Mouse (Mus musculus) testis, adult 2 months (tissue): ENCODE measurements around the gene Arl6ip4. TPM values are rescaled to one million over a fixed set of nuclear protein-coding genes. Genes with fewer than 3 reads are reported as not detected.

Source experiments
- H3K27ac ChIP-seq: fragments of 200-500 bp; 2 replicates; pipeline ENCODE4 v1.5.1; 2012; ENCODE audit warnings: low read depth, low read length; ENCODE audit not compliant: control insufficient read depth, insufficient read depth
- H3K27me3 ChIP-seq: fragments of 200-500 bp; 2 replicates; pipeline ENCODE4 v1.6.1; 2012; ENCODE audit warnings: mild to moderate bottlenecking, low read length, moderate library complexity; ENCODE audit not compliant: control insufficient read depth, insufficient read depth
- H3K36me3 ChIP-seq: fragments of 200-500 bp; 2 replicates; pipeline ENCODE4 v1.6.1; 2012; ENCODE audit warnings: mild to moderate bottlenecking, low read length; ENCODE audit not compliant: control insufficient read depth, insufficient read depth
- H3K4me1 ChIP-seq: fragments of 200-500 bp; 2 replicates; pipeline ENCODE4 v1.6.1; 2012; ENCODE audit warnings: low read length; ENCODE audit not compliant: control insufficient read depth, insufficient read depth
- H3K4me3 ChIP-seq: fragments of 200-500 bp; 2 replicates; pipeline ENCODE4 v1.5.1; 2012; ENCODE audit warnings: low read depth, mild to moderate bottlenecking, low read length, moderate library complexity, mixed read lengths; ENCODE audit not compliant: control insufficient read depth
- CTCF ChIP-seq: fragments of 200-500 bp; IDR thresholded peaks from 2 replicates; pipeline ENCODE4 v1.5.1; 2012; ENCODE audit warnings: low read depth, mild to moderate bottlenecking, inconsistent platforms, low read length, moderate library complexity; ENCODE audit not compliant: control insufficient read depth, insufficient read depth, insufficient replicate concordance
- POLR2A ChIP-seq: fragments of 200-500 bp; IDR thresholded peaks from 2 replicates; pipeline ENCODE4 v1.6.1; 2012; ENCODE audit warnings: low read depth, mild to moderate bottlenecking, inconsistent platforms, low read length, moderate library complexity; ENCODE audit not compliant: control insufficient read depth
- polyA plus RNA-seq: library from polyadenylated mRNA; depleted of rRNA; stranded (reverse); fragments of >200 nt; gene quantifications from 2 replicates; pipeline ENCODE4 v1.2.3, GENCODE M21; 2012

Gene Arl6ip4
- polyA plus RNA-seq, 1 experiment: 28.3 TPM

GRCm38 (mm10) chr5:124077856-124078460 lies 37.9 kb upstream of the Arl6ip4 start:
- H3K27ac ChIP-seq: no peak overlapping the region
- no peaks in the 10 kb centered on the region for H3K27me3 ChIP-seq
- H3K36me3 ChIP-seq: no peaks in the 10 kb centered on the region; the same call in 1 of the 2 replicates
- TF ChIP-seq POLR2A: no peak
- no peak for TF ChIP-seq CTCF
- H3K4me3 ChIP-seq: no peak overlapping the region
- no peaks in the 10 kb centered on the region for H3K4me1 ChIP-seq

- H3K27ac ChIP-seq: no peak overlapping the region
- no peaks in the 10 kb centered on the region for H3K4me1 ChIP-seq
- H3K27me3 ChIP-seq: no peaks in the 10 kb centered on the region
- TF ChIP-seq POLR2A (no peak), CTCF (no peak)
- H3K4me3 ChIP-seq: no peak overlapping the region
- no peaks in the 10 kb centered on the region for H3K36me3 ChIP-seq
These were observed 37.0 kb upstream of the Arl6ip4 start for GRCm38 (mm10) chr5:124078794-124079416.

GRCm38 (mm10) chr5:124079880-124080279 lies 36.0 kb upstream of the Arl6ip4 start:
- no peak overlapping the region for H3K27ac ChIP-seq
- no peaks in the 10 kb centered on the region for H3K27me3 ChIP-seq
- no peaks in the 10 kb centered on the region for H3K36me3 ChIP-seq
- H3K4me1 ChIP-seq: peaks cover 3% of the 10 kb centered on the region; the same call in 1 of the 2 replicates
- no peak for TF ChIP-seq POLR2A
- no peak for TF ChIP-seq CTCF
- no peak overlapping the region for H3K4me3 ChIP-seq

GRCm38 (mm10) chr5:124082447-124082846 lies 33.4 kb upstream of the Arl6ip4 start:
- no peak for TF ChIP-seq POLR2A
- no peak for TF ChIP-seq CTCF
- no peaks in the 10 kb centered on the region for H3K36me3 ChIP-seq
- no peaks in the 10 kb centered on the region for H3K27me3 ChIP-seq
- peaks cover 4% of the 10 kb centered on the region; the same call in 1 of the 2 replicates for H3K4me1 ChIP-seq
- H3K27ac ChIP-seq: no peak overlapping the region
- no peak overlapping the region for H3K4me3 ChIP-seq

- Histone ChIP-seq H3K27ac (no peak overlapping the region), H3K27me3 (no peaks in the 10 kb centered on the region), H3K4me1 (peaks cover 4% of the 10 kb centered on the region; the same call in 1 of the 2 replicates), H3K36me3 (no peaks in the 10 kb centered on the region), H3K4me3 (no peak overlapping the region)
- TF ChIP-seq POLR2A (no peak), CTCF (no peak)
These were observed 32.8 kb upstream of the Arl6ip4 start for GRCm38 (mm10) chr5:124082941-124083688.

GRCm38 (mm10) chr5:124083850-124084587 lies 31.9 kb upstream of the Arl6ip4 start:
- Histone ChIP-seq H3K4me3 (no peak overlapping the region), H3K4me1 (peaks cover 4% of the 10 kb centered on the region; the same call in 1 of the 2 replicates), H3K27me3 (no peaks in the 10 kb centered on the region), H3K27ac (no peak overlapping the region), H3K36me3 (no peaks in the 10 kb centered on the region)
- TF ChIP-seq POLR2A: no peak
- no peak for TF ChIP-seq CTCF
